Mouse (Mus musculus) adipocyte (in vitro differentiated cells): ENCODE data around the gene Tmem164.

ENCODE experiments used
- DNase-seq: peaks from one replicate; pipeline ENCODE4 v3.0.0-alpha.2; 2016; ENCODE audit warnings: low spot score

Gene Tmem164

GRCm38 (mm10) chrX:142693256-142693655, 12.1 kb downstream of the Tmem164 start:
- no peak for DNase-seq

DNA sequence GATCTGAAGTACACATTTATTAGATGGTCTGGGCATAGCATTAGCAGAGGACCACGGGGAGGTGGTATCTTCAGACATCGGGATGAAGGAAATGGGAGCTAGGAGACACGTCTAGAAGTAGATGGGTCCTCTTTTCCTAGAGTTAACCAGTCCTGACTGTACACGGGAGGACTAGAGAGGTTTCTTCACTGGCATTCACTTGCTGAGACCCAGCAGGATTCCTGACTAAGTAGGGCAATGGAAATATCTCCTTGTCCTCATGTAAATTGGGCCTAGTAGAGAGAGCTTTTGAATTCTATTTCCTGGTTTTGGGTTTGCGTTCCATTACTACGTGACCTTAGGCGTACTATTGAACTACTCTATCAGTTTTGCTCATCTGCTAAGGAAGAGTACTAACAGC, 13.1 kb downstream of the Tmem164 start:
- DNase-seq, result no peak

DNA sequence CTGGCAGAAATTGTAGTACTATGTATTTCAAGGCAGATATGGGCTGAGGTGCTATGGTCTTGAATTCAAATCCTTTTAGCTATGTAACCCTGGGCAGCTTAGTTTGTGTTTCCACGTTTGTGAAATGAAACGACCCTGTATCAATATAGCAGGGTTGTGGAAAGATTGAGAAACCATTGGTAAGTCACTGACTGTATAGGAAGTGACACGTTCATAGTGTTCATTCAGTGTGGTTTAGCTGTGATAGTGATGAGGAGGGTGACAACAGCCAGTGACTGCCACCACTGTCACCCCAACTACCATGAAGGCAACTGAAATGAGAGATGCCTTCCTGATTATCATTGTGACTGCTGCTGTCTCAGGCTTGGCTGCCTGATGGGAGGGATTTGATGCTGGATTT, 13.7 kb downstream of the Tmem164 start:
- no peak for DNase-seq

DNA sequence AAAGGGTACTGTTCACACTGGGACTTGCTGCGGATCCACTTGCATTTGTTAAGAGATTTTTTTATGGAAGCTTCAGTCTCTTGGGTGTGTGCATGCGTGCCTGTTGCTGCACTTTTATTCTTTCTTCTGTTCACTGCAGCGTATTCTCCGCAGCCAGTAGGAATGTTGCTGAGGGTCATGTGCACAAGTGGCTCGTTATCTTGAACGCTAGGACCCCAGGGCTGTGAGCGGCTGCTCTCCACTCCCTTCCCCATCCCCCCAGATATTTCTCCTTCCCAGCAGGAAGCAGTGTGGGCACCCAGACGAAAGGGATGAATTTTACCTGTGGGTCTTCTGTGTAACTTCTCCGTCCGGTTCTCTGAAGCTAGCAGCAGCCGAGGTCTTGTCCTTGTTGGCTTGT, 15.6 kb downstream of the Tmem164 start:
- DNase-seq, result no peak

DNA sequence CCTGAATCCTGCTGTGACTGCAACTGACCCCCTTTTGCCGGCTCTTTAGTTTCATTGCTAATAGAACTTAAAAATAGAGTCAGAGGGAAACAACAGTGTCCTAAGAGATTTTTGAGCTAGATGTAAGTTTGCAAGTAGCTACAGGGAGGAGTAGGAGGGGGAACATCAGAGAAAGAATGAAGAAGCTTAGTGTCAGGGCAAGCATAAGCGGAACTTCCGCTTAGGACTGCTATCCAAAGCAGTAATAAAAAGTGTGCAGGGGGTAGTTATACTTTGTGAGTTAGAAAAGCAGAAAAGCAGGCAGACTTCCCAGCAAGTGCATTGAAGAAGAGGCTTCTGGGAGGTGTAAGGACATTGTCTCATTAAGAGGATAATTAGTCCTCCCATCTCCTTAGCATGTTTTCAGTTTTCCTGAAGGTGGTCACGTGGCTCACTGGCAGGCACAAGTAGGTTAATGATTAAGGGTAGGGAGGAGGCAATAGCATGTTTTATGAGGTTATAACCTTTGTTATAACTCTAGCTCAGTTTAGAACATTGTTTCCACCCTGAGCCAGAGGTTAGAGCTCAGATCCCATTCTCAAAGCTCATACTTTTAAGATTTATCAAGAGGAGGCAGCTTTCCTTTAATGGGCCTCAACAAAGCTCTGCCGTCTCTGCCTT, 16.5 kb downstream of the Tmem164 start:
- no peak for DNase-seq

- no peak for DNase-seq
Observed at GRCm38 (mm10) chrX:142698212-142698611, 17.0 kb downstream of the Tmem164 start.

DNA sequence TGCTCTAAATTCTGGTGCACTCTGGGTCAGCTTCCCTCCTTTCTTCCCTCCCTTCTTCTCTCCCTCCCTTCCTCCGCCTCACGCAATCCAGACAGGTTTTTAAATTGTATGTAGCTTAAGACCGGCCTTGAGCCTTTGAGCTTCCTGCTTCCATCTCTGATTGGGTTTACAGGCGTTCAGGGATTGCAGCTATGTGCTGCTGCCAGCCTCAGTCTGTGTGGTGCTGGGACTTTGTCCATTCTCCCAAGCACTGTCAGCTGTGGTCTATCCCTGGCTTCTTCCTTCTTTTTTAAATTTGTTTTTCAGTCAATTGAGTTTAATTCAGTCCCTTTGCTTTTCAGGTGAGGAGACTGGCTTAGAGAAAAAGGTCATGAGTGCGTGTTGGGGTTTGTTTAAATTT, 20.9 kb downstream of the Tmem164 start:
- DNase-seq, result no peak

DNA sequence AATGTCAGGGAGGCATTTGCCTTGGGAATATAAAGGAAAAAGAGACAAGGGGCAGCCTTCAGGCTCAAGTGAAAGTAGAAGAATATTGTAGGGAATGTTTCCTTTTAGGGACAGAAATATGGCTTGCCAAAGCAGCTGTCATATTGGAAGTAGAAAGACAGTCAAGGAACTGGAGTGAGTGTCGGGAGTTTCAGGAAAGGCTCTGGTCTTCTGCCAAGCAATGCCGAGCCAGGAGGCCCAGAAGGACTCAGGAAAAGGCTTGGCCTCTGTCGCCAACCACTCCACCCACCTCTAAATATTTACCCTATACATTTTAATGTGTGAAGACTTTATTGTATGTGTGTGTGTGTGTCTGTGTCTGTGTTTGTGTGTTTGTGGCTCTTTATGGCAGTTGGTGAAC, 21.4 kb downstream of the Tmem164 start:
- DNase-seq, result peak; percentile 57

DNA sequence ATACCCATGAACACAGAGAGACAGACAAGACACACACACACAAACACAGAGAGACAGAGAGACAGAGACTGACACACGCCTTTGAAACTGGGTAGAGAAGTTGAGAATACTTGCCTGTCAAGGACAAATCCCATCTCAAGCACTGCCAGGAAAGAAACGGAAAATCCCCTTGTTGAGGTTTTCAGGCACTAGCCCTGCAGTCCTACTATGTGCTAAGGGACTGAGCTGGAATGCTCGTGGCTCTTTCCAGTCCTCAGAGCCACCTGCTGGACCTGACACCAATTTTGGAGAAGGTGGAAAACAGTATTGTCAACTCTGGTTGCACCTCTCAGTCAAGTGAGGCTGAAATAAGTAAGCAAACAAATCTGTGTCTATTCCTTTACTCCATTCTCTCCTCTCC, 22.7 kb downstream of the Tmem164 start:
- DNase-seq, result no peak

- DNase-seq, result no peak
Observed at GRCm38 (mm10) chrX:142708257-142708656, 27.1 kb downstream of the Tmem164 start.

DNA sequence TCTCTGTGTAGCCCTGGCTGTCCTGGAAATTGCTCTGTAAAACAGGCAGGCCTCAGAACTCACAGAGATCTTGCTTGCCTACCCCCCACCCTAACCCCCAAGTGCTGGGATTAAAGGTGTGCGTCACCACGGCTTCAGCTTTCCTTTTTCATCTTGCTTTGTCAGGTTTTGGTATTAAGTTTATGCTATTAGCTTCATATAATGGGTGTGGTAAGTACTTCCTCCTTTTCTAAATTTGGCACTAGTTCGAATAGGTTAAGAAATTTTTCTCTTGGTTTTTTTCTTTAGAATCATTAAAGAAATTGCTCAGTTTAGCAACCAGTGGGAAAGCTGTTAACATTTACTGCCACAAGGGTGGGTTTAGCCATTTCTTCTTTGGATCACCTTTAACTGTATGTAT, 34.8 kb downstream of the Tmem164 start:
- no peak for DNase-seq

DNA sequence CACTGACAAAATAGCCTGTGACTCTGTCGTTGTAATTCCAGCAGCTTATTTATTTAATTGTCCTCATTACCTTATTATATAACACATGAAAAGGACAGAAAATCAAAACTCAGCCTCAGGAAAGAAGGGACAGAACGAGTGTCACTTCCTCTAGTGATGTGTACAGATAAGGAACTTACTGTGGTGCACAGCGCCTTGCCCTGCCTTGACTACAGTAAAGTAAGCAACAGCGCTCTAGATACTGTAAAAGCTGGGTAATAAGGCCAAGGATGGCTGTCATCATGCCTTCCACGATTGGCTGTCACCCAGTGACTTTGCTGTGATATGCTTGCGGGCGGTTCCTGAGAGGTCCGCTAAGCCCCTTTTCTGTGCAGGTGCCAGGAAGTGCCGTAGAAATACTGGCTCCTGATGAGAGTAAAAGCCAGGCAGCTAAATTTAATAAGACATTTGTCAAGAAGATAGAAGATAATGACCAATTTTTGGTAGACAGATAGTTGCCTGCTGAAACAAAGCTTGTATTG, 36.8 kb downstream of the Tmem164 start:
- no peak for DNase-seq

DNA sequence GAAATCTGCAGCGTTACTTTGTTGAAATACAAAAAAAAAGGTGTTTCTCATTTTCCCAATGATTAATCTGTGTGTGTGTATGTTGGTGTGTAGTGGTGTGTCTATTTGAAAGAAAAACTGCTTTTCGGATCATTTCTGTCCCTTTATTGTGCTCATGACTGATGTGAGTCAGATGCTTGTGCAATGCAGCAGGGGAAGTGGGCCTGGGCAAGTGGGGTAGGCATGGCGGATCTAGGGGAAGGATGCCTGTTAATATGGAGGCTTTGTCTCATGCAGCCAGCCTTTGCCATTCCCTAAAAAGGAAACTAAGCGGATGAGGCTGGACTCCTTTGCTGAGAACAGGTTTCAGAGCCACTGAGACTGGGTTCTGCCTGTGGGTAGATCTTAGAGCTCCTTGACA, 37.6 kb downstream of the Tmem164 start:
- DNase-seq, result no peak

- DNase-seq, result no peak
Observed at GRCm38 (mm10) chrX:142721897-142722296, 40.7 kb downstream of the Tmem164 start.

- DNase-seq, result no peak
Observed at GRCm38 (mm10) chrX:142724203-142724602, 43.0 kb downstream of the Tmem164 start.

DNA sequence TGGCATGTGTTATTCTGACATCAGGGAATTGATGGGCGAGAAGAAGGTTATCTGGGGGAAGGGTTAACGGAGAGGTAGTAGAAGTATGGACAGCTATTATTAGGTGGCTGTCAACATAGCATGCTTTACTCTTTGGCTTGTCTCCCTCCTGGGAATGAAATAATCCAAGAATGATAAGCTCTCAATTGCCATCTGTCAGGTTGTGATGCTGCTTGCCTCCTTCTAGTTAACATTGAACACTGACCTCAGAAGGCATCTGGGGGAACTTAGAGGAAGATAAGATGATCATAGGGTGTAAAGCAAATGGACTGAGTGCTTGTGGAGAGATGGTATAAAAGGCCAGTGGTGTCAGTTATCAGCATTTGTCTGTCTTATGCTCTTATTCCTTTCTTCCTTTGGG, 44.4 kb downstream of the Tmem164 start:
- DNase-seq, result no peak

- DNase-seq, result peak; percentile 33
Observed at GRCm38 (mm10) chrX:142726311-142726710, 45.1 kb downstream of the Tmem164 start.

DNA sequence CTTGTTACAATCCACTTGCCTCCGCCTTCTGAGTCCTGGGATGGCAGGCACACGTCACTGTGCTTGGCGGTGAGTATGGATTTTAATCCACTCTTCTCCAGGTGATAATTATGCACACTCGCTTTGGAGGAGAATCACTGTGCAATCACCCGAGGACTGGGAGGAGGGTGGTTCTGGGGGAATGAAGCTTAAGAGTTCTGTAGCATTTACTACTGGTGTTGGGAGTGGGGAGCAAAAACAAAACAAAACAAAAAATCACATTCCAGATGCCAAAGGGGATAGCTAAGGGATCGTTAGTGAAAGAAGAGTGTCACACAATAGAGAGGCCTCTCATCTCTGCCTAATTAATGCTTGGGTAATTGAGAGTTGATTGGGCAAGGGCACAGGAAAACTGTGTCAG, 46.6 kb downstream of the Tmem164 start:
- no peak for DNase-seq

- DNase-seq, result no peak
Observed at GRCm38 (mm10) chrX:142729040-142729439, 47.8 kb downstream of the Tmem164 start.

GRCm38 (mm10) chrX:142729482-142729881, 48.3 kb downstream of the Tmem164 start:
- no peak for DNase-seq

DNA sequence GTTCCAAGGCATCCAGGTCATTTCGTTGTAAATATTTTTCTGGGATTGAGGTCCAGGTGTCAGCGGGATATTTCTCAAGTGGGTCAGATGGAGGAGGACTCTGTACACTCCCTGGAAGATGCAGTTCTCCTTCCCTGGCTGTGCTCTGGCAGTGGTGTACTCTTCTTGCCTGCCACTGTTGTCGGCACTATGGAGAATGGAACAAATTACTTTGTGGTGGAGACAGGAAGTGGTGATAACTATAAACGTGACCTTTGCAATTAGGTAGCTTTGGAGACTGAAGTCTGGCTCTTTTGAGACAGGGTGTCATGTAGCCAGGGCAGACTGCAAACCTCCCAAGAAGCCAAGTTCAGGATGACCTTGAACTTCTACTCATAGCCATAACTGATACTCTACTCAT, 55.9 kb downstream of the Tmem164 start:
- no peak for DNase-seq

GRCm38 (mm10) chrX:142737719-142738118, 56.5 kb downstream of the Tmem164 start:
- peak; percentile 50 for DNase-seq

DNA sequence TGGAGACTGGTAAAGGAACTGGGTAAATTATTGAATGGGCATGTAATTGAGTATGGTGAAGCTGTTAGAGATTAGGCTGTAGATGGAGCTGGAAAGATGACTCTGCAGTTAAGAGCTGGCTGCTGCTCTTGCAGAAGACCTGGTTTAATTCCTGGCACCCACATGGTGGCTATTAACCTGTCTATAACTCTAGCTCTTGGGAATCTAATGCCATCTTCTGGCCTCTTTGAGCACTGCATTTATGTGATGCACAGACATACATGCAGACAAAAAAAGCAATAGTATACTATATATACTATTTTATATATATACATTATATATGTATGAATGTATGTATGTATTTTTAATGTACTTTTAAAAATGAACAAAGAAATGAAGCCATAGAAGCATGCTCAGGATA, 66.2 kb downstream of the Tmem164 start:
- DNase-seq, result no peak

GRCm38 (mm10) chrX:142748574-142748973, 67.4 kb downstream of the Tmem164 start:
- no peak for DNase-seq
